Mouse (Mus musculus) right cerebral cortex, adult 2 months (tissue): ENCODE data around the gene Cyb5r2.

ENCODE experiments used
- DNase-seq, 2 experiments: peaks; one replicate each; pipeline ENCODE4 v3.0.0; 2021 to 2022; ENCODE audit warnings: low spot score in 2 of 2

Gene Cyb5r2

DNA sequence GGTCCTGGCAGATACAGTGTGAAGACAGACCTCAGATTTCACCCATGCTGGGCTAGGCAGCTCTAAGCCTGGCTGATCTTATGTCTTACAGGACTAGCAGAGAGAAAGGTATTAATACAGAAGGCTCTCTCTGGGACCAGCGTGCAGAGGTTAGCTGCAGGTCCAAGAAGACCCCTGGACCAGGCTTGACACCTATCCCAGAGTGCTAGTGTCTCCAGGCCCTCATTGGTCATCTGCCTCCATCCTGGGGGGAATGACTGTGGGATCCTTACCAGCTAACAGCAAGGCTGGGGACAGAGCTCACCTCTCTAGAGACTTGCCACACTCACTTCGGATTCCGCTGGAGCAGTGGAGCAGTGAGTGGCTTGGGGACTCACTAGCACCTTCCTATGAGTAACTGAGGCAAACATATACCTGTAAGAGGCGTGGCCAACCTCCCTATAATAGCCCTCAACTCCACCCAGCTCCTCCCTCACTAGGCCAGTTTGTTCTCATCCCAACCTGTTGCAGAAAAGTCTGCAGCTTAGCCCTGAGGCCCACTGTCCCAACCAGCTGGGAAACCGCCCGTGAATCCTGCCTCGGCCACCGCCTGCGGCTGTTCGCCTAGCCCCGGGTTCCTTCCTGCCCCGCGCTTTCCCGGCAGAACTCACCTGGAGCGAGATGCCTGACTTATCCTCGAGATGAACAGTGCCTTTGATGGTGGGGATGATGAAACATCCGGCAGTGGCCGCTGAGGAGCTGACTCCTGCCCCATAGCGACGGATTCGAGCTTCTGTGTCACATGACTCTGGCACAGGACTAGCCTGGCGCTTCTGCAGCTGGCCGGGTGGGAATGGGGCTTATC is at the start of gene Cyb5r2:
TSS of gene Cyb5r2 (minus strand) at position 725 of the 844 bp plus-strand sequence.
- DNase-seq = peak in 1 of 2 experiments; percentile 18

DNA sequence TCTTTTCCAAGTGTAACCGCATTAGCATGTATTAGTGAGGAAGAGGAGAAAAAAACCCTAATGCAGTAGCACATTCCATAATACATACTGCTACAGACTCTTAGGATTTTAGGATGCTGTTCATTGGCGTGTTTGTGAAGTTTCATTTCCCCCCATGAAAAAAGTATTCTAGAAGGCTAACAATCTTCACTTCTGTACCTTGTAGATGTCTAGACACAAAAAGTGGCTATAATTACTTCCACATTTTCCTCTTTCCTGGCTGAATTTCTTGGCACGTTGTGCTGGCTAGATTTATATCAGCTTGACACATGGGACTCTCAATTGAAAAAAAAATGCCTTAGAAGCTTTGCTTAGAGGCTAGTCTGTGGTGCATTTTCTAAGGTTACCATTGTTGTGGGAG is 44.3 kb upstream of the Cyb5r2 start:
- DNase-seq = no peak

DNA sequence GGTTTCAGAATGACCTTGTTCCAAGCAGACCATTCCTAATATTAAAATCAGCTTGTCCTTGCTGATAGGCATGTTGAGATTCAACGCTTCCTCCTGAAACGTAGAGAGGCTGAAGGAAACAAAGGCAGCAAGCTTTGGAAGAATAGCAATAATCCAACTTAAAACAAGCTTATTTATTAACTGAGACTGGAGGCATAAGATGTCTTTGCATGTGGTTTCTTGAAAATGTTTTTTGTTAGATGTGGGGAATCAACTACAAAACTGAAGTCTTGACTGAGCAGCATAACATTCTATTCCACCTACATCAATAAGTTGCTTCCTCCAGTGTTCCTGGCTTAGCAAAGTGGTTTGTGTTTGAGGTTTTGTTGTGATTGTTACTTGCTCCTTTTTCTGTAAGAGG is 43.3 kb upstream of the Cyb5r2 start, which contains the start of gene Ovch2:
TSS of gene Ovch2 (minus strand) at position 101 of the 400 bp plus-strand sequence.
- DNase-seq = no peak

DNA sequence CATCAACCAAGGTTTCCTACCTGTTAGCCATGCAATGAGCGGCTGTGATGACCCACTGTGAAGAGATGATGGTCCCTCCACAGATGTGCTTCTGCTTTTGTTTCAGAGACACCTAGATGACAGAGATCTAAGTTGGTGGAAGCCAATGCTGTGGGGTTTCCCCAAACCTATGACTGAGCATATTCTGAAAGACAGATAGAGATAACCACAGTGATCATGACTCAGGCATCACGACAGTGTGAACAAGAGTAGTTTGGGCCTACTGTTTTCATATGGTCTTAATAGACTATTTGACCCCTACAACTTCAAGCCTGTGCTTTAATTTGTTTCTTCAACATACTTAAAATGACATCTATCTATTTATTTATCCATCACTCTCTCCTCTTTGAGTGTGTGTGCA is 38.7 kb upstream of the Cyb5r2 start:
- no peak for DNase-seq

DNA sequence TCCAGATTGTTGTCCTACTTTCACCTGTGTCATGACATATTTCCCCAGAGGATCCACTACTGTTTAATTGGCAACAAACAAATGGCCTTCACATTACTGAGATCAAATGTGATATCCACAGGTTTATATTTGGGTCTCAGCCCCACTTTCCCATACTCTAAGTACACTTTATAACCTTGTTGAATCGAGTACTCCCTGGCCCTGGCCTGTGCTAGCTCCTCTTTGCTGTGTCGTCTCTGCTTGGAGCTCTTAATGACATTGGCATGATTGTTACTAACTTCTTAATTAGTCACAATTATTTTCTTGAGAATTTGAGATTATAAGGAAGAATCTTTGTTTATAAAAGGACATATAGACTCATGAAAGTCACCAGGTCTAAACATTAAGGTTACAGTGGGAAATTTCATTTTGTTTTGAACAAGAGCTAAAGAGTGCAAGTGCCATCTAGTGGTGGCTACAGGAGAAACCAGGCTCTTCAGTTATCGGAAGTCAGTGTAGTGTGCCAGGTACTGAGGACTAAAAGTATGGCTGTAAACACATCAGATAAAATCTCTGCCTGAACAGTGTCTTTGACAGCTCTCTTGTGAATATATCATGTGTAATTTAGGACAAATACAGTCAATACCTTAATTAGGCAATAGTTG is 30.3 kb upstream of the Cyb5r2 start:
- peak; percentile 27 to 32 for DNase-seq

DNA sequence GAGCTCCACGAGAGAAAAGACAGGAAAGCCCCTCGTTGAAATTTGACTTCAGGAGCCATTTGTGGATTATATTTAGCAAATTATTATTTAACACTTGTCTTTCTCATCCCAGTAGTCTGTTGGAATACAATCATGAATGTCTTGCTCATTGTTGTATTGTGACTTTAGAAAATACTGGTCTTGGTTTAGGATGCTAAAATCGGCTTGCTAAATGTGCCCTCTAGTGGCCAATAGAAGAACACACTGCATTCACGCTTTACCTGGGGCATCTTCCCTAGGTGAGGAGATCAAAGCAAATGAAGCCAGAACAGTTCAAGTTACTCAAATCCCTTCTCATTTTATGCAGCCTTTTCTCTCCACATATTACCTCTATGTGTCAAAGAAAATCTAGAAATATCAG is 21.8 kb upstream of the Cyb5r2 start:
- DNase-seq = peak; percentile 24 to 26

DNA sequence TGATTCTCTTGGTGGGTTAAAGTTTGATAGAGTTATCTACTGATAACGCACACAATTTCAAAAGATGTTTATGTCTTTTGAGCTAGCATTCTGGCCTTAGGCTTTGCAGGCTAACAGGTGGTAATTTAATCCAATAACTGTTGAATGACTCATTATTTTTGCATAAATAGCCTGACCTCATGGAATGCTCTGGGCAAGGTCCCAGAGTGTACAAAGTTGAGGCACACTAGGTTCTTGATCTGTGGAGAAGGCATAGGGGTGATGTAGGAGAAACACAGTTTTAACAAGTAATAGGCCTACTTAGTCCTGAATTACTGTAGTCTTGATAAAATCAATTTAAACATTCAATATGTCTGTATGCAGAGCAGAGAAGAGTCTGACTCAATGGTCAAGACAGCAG is 20.4 kb upstream of the Cyb5r2 start:
- no peak for DNase-seq

DNA sequence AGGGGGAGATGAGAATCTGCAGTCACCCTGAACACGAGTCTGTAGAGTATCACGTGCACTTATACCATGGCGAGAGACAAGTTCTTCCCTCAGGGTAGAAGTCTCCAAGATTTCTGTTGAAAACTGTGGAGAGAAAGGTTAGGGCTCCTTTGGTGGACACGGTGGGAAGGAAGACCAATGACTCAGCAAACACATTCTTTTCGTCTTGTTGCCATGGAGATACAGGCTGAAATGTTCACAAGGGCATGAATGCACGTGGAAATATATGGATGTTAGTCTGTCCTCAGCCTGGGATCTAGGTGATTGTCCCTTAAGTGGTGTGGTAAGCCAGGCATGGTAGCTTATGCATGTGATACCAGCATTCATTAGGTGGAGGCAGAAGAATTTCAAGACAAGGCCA is 13.0 kb upstream of the Cyb5r2 start:
- DNase-seq = no peak

DNA sequence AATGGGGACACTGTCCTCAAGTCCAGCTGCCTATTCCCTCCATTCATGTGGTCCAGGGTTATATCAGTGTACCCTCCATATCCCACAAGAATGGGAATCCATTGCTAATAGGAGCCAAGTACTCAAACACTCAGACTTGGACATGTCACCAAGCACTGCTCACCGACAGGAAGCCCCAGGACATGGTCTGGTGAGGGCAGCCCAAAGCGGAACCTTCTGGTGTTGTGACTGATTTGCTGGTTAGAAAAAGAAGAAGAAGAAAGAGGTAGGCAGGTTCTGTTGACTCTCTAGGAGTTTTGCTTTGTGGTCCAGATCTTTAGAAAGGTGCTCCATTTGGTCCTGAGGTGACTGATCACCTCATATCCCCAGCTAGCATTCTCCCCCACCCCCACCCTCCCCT is 1.1 kb downstream of the Cyb5r2 start:
- no peak for DNase-seq

DNA sequence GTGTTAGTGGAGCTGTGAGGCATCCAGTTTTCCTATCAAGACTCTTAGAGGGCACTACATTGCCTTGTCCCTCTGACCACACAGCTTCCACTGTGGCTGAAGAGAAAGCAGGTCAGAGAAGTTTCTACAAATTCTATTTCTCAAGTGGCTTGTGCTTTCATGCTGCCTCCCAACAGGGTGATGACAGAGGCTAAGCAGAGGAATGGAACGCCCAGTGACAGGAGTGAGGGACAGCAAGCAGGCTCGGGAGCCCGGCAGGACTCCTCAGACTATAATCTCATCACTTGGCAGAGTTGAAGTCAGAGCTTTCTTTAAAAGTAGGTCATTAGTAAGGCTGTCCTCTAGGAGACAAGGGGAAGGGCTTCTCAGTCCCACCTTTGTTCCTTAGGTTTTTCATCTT is 1.9 kb downstream of the Cyb5r2 start:
- no peak for DNase-seq

DNA sequence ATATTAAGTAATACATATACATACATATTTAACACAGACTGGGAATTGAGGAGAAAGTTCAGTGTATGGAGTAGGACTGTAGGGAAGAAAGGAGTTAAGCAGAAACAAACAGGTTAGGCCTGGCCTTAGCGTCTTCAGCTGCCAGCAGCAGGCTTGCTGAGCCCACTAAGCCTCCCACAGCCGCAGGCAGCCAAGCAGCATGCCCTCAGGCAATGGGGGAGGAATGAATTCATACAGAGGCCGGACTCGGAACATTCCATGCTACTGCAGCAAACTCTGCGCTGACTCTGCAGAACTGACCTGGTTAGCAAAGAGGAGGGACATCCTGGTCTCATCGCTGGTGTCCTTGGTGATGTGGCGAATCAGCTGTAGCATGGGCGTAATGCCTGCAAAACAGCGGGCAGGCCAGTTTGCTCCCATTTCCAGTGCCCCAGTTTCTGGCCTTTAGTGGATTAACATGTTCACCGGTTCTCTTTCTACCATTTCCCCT is 5.8 kb downstream of the Cyb5r2 start:
- DNase-seq = no peak

DNA sequence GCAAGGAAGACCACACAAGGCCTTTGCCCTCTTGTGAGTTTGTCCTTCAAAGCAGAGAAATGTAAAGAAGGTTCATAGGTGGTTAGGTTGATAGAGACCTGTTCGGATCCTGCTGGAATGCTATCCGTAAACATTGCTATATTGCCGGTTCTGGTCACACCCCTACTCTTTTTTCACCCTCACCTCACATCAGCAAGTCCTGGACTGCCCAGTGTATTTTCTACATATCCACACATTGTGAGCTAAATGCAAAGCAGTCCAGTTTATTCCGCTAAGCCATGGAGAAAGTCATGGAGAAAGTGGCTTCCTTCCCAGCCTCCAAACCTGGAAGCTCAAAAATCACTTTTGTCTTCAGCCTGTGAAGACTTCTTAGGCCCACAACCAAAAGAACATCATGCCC is 8.1 kb downstream of the Cyb5r2 start:
- DNase-seq = no peak

DNA sequence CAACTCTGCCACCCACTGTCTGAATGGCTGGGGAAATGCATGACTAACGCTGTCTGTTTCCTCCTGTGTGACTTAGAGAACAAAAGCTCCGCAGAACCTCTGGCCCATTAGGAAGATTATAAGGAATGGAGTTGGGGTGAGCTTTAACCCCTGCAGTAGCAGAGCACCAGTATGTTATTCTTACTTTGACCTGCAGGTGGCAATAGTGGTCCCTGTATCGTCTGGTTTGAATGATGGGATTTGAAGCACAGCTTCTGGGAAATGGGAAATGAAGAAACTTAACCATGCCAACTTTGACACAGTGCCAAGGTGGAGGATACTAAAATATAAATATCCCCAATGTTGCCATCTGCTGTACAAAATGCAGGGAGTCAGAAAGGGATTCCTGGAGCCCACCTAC is 8.6 kb downstream of the Cyb5r2 start:
- DNase-seq = peak; percentile 29 to 62

DNA sequence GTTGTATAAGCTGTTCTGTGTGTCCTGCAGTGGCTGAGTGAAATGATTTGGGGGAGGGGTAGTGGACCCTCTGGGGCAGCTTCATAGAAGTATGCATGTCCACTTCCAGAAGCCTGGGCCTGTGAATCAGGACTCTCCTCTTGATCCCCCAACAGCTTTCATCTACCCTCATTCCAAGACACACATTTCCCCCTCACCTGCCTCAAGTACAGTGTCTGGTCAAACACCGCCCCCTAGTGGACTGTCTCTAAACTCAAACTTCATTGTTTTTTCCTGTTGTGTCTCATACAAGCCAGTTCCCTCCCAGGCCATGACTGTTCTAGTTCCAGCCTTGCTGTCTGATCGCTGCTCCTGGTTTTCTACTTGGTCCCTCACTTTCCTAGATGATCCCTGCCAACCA is 9.9 kb downstream of the Cyb5r2 start:
- peak; percentile 24 to 62 for DNase-seq

DNA sequence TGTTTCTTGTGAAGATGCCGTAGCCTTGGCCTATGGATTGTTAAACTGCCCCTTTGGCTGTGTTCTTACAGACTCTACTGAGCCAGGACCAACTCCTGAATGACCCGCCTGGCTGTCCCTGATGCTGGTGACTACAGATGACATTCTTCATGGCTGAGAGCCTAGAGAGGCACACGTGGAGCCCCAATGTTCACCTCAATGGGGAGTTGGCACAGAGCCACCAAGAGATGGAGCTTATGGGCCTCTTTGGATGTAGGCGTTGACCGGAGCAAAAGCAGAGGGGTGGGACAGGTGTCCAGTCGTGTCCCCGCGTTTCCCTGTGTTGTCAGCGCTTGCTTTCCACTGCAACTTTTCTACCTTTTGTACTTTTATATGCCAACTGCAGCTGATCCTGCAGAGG is 10.4 kb downstream of the Cyb5r2 start:
- no peak for DNase-seq

DNA sequence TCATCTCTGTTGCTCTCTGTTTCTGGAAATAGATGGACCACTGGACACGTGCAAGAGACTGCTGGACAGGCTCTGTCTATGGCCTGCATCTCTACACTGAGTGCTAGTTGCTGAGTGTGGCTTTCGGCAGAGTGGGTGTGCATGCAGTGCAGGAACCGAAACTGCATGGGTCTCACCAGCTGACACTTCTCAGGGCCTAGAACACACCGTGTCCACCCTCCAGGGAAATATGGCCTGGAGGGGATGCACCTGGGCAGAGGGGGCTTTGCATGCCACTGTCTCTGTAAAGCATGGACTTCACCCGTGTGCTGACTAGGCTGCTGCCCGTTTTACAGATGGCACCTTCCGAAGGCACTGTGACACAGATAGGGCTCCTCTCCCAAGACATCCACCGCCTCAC is 11.8 kb downstream of the Cyb5r2 start:
- no peak for DNase-seq

DNA sequence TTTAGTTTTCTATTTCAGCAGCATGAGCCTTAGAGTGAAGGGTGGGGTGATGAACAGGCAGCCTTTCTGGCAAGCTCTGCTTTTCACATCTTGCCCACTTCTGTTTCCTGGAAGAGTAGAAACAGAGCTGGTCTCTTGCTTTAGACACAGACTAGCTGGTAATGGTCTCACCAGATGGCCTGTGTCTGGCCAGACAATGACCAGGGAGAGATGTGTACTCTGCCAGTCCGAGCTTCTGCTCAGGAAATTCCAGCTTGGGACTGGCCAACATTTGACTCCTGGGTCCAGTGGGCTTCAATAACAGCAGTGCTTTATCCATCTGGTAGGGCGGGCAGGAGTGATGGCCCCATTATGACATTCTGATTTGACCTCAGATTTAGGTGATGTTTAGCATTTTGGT is 12.7 kb downstream of the Cyb5r2 start:
- no peak for DNase-seq

DNA sequence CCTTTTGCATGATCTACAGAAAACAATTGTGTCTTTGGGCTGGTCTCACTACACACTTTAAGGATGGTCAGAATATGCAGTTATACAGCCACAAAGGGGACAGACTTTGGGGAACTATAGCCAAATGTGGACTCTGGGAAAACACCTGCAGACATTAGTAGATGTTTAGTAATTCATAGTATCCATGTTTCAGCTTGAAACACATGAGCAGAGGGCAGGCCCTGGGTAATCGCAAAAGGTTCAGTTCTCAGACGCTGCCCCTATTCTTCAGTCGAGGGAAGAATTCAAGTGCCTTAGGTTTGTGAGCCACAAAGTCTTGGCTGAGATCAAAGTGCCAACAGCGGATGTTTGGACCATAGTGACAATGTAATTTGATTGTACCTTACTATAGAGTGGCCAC is 13.4 kb downstream of the Cyb5r2 start:
- no peak for DNase-seq

DNA sequence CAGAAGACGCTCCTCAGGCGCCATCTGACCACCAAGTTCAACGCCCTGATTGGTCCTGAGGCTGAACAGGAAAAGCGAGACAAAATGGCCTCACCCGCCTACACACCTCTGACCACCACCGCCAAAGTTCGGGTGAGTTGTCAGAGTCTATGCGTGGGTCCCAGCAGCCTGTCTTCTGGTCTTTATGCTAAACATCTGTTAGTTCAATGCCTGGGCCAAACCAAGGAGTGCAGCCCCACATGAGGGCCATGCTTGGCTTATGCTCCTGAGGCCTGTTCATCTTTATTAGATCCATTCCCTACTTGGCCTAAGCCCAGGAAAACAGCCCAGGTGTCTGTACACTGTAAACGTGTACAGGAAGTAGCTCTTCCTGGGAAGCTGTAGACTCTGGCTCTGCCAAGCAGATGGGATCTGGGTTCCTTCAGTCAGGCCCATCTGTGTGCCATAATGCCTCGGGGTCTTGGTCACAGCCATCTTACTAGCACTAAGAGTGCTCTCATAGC is 14.8 kb downstream of the Cyb5r2 start:
- DNase-seq = no peak

DNA sequence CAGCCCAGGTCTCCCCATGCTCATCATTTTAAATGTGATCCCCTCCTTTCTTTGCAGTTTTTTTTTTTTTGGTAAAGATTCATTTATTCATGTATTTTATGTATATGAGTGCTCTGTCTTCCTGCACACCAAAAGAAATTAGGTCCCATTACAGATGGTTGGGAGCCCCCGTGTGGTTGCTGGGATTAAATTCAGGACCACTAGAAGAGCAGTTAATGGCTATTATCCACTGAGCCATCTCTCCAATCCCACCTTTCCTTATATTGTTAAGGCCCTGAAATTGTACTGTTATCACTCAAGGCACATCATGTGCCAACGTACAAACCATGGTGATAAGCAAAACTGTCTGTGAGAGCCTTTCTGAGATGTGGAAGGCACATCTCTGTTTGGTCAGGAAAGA is 19.1 kb downstream of the Cyb5r2 start:
- DNase-seq = peak; percentile 49 to 52

DNA sequence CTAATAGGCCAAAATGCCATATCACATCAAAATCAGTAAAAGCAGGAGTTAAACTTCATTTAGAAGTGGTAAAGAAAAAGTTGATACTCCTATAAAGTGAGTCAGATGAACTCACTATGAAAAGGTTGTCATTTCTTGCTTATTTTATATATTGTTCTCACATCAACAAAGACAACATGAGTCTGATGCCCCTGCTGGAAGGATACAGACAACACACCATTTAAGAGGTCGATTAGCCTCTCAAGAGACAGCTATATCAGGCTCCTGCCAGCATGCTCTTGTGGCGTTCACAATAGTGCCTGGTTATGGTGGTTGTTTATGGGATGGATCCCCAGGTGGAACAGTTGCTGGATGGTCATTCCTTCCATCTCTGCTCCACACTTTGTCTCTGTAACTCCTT is 24.7 kb downstream of the Cyb5r2 start:
- no peak for DNase-seq

DNA sequence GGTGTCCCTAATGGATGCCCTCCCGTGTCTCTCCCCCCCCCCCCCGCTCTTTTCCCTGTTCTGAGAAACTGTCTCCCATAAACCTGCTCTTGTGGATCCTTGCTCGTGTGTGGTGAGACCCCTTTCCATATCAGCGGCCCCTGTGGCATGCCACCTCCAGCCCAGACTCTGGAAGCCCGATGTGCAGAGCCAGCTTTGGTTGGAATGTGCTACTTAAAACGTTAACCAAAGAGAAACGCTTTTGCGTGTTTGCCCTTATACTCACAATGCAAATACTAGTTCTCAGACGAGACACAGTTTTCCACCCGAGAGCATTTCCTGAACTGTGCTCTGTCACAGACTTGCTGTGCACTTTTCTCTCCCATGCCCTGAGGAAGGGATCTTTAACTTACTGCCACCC is 27.2 kb downstream of the Cyb5r2 start:
- DNase-seq = no peak

DNA sequence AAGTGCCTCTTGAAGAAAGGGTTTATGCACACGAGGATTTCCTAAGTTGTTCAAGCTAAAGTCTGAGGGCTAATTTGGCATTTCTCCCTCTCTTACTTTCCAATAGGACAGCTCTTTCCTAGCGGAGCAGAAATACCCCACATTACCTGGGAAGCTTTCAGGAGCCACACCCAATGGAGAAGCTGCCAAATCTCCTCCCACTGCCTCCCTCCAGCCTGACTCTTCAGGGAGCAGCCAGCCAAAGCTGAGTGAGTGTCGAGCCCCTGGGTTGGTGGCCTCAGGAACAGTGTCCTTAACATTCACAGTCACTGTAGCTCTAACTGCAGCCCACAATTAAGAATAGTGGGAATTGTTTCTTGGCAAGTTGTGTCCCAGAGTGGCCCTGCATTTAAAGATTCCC is 30.3 kb downstream of the Cyb5r2 start:
- no peak for DNase-seq
